Mouse (Mus musculus) embryonic facial prominence, embryonic 10.5 days (tissue): Measurements from ENCODE around the gene E2f3. TPM values are rescaled to one million over a fixed set of nuclear protein-coding genes. Genes with fewer than 3 reads are reported as not detected.

ENCODE experiments used
- DNase-seq: peaks from one replicate; pipeline ENCODE4 v3.0.0-alpha.2; 2017; ENCODE audit warnings: low spot score
- H3K27ac ChIP-seq: fragments of 300-500 bp; sonication (generic); replicated peaks from 2 replicates; pipeline ENCODE4 v1.5.1; 2016; ENCODE audit warnings: mild to moderate bottlenecking
- H3K27me3 ChIP-seq: fragments of 300-500 bp; sonication (generic); replicated peaks from 2 replicates; pipeline ENCODE4 v1.6.1; 2016; ENCODE audit warnings: low read depth, mild to moderate bottlenecking; ENCODE audit not compliant: poor library complexity, severe bottlenecking
- H3K36me3 ChIP-seq: fragments of 300-500 bp; sonication (generic); replicated peaks from 2 replicates; pipeline ENCODE4 v1.6.1; 2016; ENCODE audit warnings: mild to moderate bottlenecking, moderate library complexity
- H3K4me1 ChIP-seq: fragments of 300-500 bp; sonication (generic); 2 replicates; pipeline ENCODE4 v1.6.1; 2016
- H3K4me3 ChIP-seq: fragments of 300-500 bp; sonication (generic); 2 replicates; pipeline ENCODE4 v1.5.1; 2016; ENCODE audit warnings: mild to moderate bottlenecking, moderate library complexity
- H3K9me3 ChIP-seq: fragments of 300-500 bp; sonication (generic); 2 replicates; pipeline ENCODE4 v1.6.1; 2016; ENCODE audit warnings: mild to moderate bottlenecking
- WGBS: fragments of 180-500 bp; shearing (Covaris S2); methylation state at CpG from one replicate; pipeline ENCODE4 v1.1.7; 2016; 5-methylcytosine and 5-hydroxymethylcytosine counted together
- polyA plus RNA-seq: library from polyadenylated mRNA; unstranded; fragments of >200 nt; fragmentation: Nextera tagmentation; extraction: Ambion mirVana; gene quantifications from 2 replicates; pipeline ENCODE4 v1.2.1, GENCODE M21; 2016

The E2f3 gene
- polyA plus RNA-seq, 1 experiment from 2014 or later: 23.1 TPM

DNA sequence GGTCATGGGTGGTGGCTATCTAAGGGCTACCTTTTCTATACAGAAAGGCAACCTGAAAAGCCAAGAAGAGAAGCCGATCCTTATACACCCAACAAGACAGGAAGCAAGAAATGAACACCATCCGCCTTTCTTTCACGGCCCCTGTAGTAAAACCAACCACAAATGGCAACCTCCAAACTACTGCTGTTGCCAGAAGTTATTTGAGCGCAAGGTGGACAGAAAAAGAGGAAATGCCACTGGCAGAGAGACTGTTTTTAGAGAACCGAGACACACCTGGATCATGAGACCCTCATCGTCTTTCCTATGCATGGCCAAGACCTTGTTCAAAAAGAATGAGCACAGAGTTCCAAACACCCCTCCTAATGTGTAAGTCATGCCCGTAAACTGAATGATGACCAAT, 15.5 kb downstream of the E2f3 start:
- no peak overlapping the region for H3K4me3 ChIP-seq
- no peak overlapping the region for H3K27ac ChIP-seq
- H3K9me3 ChIP-seq: no peaks in the 10 kb centered on the region
- no peaks in the 10 kb centered on the region for H3K27me3 ChIP-seq
- H3K36me3 ChIP-seq: peaks cover 87% of the 10 kb centered on the region
- no peaks in the 10 kb centered on the region for H3K4me1 ChIP-seq
- DNase-seq: no peak
- 95% methylated on average over 7 of the region's 7 CpGs for WGBS

DNA sequence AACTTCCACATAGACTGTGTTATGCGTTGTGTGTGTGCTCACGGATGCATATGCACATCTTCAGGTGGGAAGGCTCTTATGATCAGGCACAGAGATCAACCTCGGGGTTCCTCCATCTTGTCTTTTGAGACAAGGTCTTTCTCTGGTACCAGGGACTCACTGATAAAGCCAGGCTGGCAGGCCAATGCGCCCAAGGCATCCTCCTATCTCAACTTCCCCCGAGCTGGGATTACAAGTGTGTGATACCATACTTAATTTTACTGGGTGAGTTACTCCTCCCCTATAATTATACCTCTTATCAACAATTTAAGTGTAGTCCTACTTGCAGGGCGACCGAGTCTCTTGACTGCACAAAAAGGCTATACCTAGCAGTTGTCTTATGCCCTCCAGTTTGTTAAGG, 17.2 kb downstream of the E2f3 start:
- Histone ChIP-seq H3K4me1 (no peaks in the 10 kb centered on the region), H3K9me3 (no peaks in the 10 kb centered on the region), H3K4me3 (no peak overlapping the region), H3K36me3 (peaks cover 90% of the 10 kb centered on the region), H3K27ac (no peak overlapping the region), H3K27me3 (no peaks in the 10 kb centered on the region)
- WGBS: 93% methylated on average over 7 of the region's 7 CpGs
- no peak for DNase-seq

DNA sequence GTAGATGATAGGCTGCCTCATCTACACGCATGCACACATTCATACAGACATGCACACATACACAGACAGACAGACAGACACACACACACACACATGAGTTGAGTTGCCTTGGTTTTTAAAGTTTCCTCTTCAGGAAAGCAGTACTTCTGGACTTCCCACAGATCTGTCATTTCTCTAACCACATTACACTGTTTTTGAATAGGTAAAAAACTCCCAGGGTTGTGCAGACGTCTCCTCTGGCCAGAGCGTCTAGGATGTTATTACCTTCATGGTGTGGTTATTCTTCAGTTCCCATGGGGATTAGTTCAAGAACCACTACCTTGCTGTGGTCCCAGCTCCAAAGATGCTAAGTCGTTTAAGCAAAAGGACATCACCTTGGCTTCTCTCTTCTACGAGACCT, 18.5 kb downstream of the E2f3 start:
- no peak for DNase-seq
- no peaks in the 10 kb centered on the region for H3K4me1 ChIP-seq
- no peak overlapping the region for H3K27ac ChIP-seq
- H3K9me3 ChIP-seq: no peaks in the 10 kb centered on the region
- peaks cover 90% of the 10 kb centered on the region for H3K36me3 ChIP-seq
- no peak overlapping the region for H3K4me3 ChIP-seq
- no peaks in the 10 kb centered on the region for H3K27me3 ChIP-seq
- WGBS: 92% methylated on average over 5 of the region's 5 CpGs

DNA sequence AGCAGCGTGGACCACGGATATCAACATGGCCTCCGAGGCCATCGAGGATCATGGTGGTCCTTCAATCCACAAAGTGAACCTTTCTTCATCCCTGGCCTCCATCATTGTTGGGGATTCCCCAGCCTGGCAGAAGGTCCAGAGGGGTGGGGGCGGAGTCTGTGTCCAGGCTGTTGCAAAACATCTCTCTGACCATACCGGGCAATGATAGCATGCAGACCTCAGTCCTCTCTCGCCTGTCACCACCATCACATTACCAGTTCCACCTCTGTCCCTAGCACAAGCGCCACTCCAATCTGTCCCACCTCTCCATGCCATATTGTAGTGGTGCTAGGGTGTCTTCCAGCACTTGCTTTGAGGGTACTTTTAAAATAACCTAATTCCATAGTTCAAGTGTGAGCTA, 18.9 kb downstream of the E2f3 start:
- 95% methylated on average over 8 of the region's 8 CpGs for WGBS
- no peak overlapping the region for H3K4me3 ChIP-seq
- no peaks in the 10 kb centered on the region for H3K27me3 ChIP-seq
- H3K27ac ChIP-seq: no peak overlapping the region
- DNase-seq: no peak
- H3K9me3 ChIP-seq: no peaks in the 10 kb centered on the region
- no peaks in the 10 kb centered on the region for H3K4me1 ChIP-seq
- H3K36me3 ChIP-seq: peaks cover 90% of the 10 kb centered on the region

DNA sequence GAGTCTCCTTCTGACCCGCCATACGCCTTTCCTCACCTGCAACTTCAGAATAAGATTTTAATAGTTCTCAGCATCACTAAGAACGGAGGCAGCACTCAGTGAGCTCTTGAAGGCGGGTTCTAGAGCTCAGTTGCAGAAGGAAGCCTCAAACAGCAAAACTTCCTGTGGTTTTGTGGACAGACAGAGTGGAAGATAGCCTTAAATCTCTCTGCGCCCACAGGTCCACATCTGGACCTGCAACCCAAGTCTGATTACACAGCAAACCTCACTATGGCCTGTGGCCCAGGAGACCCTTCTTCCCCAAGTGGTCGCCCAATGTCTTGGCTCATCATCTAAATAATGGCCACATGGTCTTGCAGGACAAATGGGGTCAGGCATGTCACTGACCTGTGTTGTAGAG, 21.8 kb downstream of the E2f3 start:
- Histone ChIP-seq H3K9me3 (no peaks in the 10 kb centered on the region), H3K4me1 (peaks cover 9% of the 10 kb centered on the region), H3K4me3 (no peak overlapping the region), H3K27ac (no peak overlapping the region), H3K27me3 (no peaks in the 10 kb centered on the region), H3K36me3 (peaks cover 96% of the 10 kb centered on the region)
- no peak for DNase-seq
- 93% methylated on average over 6 of the region's 6 CpGs for WGBS

DNA sequence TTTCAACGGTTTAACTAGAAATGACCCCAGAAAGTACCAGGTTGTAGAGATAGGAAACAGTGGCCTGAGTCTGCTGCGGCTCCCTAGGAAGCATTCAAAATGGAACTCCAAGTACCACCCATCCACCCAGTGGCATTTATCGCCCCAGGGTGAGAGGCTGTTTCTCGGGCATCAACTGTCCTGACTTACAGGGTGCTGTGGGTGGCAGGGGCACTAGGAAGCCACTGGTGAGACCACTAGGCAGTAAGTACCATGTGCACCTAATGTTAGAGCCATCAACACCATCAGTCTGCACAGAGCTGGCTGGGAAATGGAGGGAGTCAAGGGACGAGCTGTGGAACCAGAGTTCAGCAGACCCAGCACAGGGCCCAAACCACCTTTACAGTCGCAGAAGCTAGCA, 25.4 kb downstream of the E2f3 start:
- Histone ChIP-seq H3K27me3 (no peaks in the 10 kb centered on the region), H3K9me3 (no peaks in the 10 kb centered on the region), H3K36me3 (peaks cover 96% of the 10 kb centered on the region), H3K4me3 (no peak overlapping the region), H3K4me1 (peaks cover 27% of the 10 kb centered on the region), H3K27ac (no peak overlapping the region)
- no peak for DNase-seq
- WGBS: 91% methylated on average over 6 of the region's 6 CpGs

DNA sequence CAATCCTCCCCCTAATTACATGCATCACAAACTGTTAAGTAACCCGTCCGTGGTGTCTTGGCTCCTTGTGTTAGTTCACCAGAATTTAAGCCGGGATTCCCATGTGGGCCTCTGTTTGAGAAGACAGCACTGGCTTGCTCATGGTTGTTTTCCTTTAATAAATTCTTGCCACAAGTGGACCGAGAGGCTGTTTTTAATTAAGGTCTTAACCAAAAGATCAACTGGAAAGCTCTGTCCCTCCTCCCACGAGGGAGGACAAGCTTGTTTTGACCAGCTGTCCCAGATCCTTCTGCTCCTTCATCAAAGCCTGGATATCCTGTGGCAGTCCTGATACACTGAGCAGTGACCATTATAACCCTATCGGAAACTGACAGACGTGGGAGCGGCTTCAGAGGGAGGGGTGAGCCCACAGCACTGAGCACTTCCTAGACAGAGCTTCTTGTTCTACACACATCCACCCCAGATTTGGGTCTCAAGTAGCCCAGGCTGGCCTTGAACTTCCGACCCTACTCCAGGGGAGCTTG, 28.1 kb downstream of the E2f3 start:
- DNase-seq: peak; percentile 42
- peaks cover 4% of the 10 kb centered on the region; the same call in 1 of the 2 replicates for H3K9me3 ChIP-seq
- peaks cover 27% of the 10 kb centered on the region for H3K4me1 ChIP-seq
- H3K4me3 ChIP-seq: no peak overlapping the region
- WGBS: 54% methylated on average over 9 of the region's 9 CpGs
- no peaks in the 10 kb centered on the region for H3K27me3 ChIP-seq
- H3K27ac ChIP-seq: no peak overlapping the region
- peaks cover 96% of the 10 kb centered on the region for H3K36me3 ChIP-seq

DNA sequence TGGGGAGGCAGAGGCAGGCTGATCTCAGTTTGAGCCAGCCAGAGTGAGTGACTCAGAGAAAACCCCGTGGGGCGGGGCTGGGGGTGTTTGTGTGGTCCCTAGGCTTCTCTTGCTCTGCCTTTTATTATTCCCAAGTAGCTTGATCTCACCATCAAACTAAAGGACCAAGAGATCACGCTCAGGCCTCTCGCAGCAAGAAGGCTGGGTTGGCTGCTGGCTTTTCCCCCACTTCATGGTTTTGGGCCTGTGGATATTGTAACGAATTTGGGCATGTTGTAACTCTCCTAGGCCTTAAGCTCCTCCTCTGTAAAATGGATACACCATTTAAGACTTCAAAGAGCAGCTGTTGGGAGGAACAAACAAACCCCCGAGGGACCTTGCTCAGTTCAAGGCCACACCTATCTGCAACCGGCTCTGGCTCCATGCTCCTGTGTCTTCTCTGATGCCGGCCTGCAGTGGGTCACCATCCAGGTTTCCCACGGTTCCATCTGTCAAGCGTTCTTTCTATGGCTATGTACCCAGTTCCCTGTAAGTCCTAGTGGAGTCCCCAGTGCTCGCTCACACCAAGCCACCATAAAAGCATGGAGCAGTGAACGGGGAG, 28.9 kb downstream of the E2f3 start:
- Histone ChIP-seq H3K4me1 (peaks cover 27% of the 10 kb centered on the region), H3K4me3 (no peak overlapping the region), H3K27me3 (no peaks in the 10 kb centered on the region), H3K9me3 (peaks cover 4% of the 10 kb centered on the region; the same call in 1 of the 2 replicates), H3K27ac (no peak overlapping the region), H3K36me3 (peaks cover 95% of the 10 kb centered on the region)
- no peak for DNase-seq
- WGBS: 91% methylated on average over 12 of the region's 12 CpGs

DNA sequence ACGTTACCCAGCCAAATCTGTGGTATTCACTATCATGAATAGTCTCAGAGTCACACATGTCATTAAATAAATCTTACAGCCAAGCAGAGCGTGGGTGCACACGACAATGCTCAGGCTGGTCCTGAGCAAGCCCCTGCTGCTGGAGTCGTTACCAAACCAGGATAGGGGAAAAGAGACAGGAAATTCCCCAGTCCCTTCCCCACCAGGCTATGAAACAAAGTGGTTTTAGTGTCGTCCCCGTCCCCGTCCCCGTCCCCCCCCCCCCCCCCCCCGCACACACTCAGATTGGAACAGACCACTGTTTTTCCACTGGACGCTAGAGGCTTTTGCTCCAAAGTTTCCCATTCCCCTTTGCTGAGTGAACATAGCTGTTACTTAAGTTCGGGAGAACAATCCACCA, 30.6 kb downstream of the E2f3 start:
- peaks cover 23% of the 10 kb centered on the region for H3K4me1 ChIP-seq
- H3K27ac ChIP-seq: no peak overlapping the region
- 82% methylated on average over 11 of the region's 11 CpGs for WGBS
- peaks cover 4% of the 10 kb centered on the region; the same call in 1 of the 2 replicates for H3K9me3 ChIP-seq
- H3K4me3 ChIP-seq: no peak overlapping the region
- no peaks in the 10 kb centered on the region for H3K27me3 ChIP-seq
- DNase-seq: no peak
- H3K36me3 ChIP-seq: peaks cover 95% of the 10 kb centered on the region

DNA sequence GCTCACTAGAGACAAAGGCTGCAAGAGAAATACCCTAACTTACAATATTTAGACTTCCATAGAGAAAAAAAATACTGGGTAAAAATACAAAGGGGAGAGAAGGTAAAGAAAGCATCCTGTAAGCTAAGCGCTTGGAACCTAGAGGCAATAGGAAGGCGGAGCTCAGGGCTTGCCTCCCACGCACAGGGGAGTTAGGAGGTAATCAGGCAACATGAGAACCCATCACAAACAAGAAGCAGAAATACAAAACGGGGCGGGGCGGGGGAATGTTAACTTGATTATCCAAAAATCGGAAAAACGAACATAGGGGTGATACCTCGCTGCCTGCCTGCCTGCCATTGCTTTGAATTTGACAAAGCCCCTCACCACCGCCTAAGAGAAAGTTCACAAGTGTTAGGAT, 31.1 kb downstream of the E2f3 start:
- Histone ChIP-seq H3K27me3 (no peaks in the 10 kb centered on the region), H3K4me1 (peaks cover 23% of the 10 kb centered on the region), H3K4me3 (no peak overlapping the region), H3K9me3 (peaks cover 4% of the 10 kb centered on the region; the same call in 1 of the 2 replicates), H3K27ac (no peak overlapping the region), H3K36me3 (peaks cover 95% of the 10 kb centered on the region)
- 92% methylated on average over 10 of the region's 10 CpGs for WGBS
- DNase-seq: no peak

DNA sequence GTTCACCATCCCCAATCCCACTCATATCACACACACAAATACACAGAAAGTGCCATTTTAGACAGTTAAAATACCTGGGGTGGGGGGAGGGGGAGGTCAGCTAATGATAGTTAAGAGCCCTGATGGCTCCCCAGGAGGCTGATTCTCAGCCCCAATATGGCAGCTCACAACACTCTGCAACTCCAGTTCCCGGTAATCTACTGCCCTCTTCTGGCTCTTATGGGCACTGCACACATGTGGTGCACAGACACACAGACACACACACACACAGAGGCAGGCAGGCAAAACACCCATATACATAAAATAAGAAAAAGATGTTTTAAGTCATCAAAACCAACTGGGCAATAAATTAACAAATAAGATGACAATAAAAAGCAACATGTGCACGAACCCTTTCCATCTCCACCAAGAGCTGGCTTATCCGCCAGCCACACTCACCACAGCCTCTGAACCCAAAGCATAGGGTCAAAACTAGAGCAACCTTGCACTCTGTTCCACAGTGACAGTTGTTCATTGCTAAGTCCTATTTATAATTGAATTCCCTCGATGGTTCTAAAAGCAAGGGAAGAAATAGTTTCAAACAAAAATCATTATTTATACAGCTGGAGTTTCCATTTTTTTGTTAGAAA, 32.3 kb downstream of the E2f3 start:
- Histone ChIP-seq H3K4me3 (no peak overlapping the region), H3K4me1 (peaks cover 14% of the 10 kb centered on the region), H3K27ac (no peak overlapping the region), H3K27me3 (no peaks in the 10 kb centered on the region), H3K9me3 (peaks cover 4% of the 10 kb centered on the region; the same call in 1 of the 2 replicates), H3K36me3 (peaks cover 93% of the 10 kb centered on the region)
- no peak for DNase-seq
- 96% methylated on average over 4 of the region's 4 CpGs for WGBS

DNA sequence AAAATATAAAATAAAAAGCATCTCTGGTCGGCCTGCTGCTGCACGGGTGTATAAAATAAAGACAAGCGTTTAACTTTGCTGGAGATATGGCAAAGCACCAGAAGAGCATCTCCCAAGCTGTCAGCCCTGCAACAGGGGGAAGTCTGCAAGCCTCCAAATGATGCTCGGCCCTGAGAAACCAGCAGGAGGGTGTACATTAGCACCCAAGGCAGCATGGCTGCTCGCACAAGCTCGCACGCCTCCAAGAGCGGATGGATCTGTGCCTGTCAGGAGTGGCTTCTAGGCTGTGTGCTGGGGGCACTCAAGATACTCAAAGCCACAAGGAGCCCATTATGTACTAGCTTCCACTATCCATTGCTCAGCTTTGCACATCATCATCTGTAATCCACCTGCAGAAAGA, 39.8 kb downstream of the E2f3 start:
- no peak overlapping the region for H3K27ac ChIP-seq
- DNase-seq: no peak
- H3K4me3 ChIP-seq: no peak overlapping the region
- no peaks in the 10 kb centered on the region for H3K27me3 ChIP-seq
- H3K36me3 ChIP-seq: peaks cover 76% of the 10 kb centered on the region
- H3K9me3 ChIP-seq: no peaks in the 10 kb centered on the region
- 88% methylated on average over 8 of the region's 8 CpGs for WGBS
- H3K4me1 ChIP-seq: peaks cover 27% of the 10 kb centered on the region; the same call in 1 of the 2 replicates

DNA sequence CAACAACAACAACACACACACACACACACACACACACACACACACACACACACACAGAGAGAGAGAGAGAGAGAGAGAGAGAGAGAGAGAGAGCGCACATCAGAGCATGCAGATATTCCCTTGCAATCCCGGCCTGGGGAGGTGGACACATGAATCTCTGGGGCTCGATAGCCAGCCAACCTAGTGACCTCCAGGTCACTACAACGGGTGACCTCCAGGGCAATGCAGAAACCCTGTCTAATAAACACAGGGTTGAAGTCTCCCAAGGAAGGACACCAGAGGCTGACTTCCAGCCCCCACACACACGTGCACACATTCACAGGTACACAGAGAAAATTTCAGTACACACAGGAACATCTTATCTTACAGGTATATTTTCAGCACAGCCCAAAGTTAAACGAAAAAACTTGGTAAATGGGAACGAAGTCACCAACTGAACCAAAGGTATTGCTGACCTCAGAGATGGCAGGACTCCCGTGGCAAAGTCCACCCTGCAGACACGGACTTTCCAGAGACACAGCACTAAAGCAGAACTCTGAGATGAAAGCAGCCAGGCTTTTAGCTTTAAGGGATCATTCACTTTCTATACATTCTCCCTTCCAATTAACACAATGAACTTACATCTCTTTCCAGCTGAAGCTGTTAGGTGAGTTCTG, 40.8 kb downstream of the E2f3 start:
- no peak for DNase-seq
- H3K36me3 ChIP-seq: peaks cover 76% of the 10 kb centered on the region
- H3K27me3 ChIP-seq: no peaks in the 10 kb centered on the region
- H3K4me1 ChIP-seq: peaks cover 34% of the 10 kb centered on the region; the same call in 1 of the 2 replicates
- WGBS: 66% methylated on average over 9 of the region's 9 CpGs
- H3K27ac ChIP-seq: no peak overlapping the region
- H3K4me3 ChIP-seq: no peak overlapping the region
- no peaks in the 10 kb centered on the region for H3K9me3 ChIP-seq
